Mouse (Mus musculus) brain, adult 2 months (tissue): ENCODE results near the gene Kifc1.

Experiments
- DNase-seq: peaks from one replicate; pipeline ENCODE4 v3.0.0; 2011; ENCODE audit warnings: low read depth, low spot score

Kifc1 gene

GRCm38 (mm10) chr17:33890533-33891059 lies at the start of gene Kifc1:
Gene Kifc1 (minus strand): TSS chr17:33890661.
- DNase-seq: peak; percentile 100

GRCm38 (mm10) chr17:33938783-33939182 lies 48.3 kb upstream of the Kifc1 start:
- no peak for DNase-seq

GRCm38 (mm10) chr17:33936993-33937392 lies 46.5 kb upstream of the Kifc1 start:
- no peak for DNase-seq

GRCm38 (mm10) chr17:33935422-33936055 lies 45.1 kb upstream of the Kifc1 start:
- no peak for DNase-seq

- DNase-seq: no peak
Measured at GRCm38 (mm10) chr17:33932970-33933369, 42.5 kb upstream of the Kifc1 start.

GRCm38 (mm10) chr17:33932448-33932847 lies 42.0 kb upstream of the Kifc1 start:
- no peak for DNase-seq

GRCm38 (mm10) chr17:33931947-33932346 lies 41.5 kb upstream of the Kifc1 start:
- no peak for DNase-seq

- no peak for DNase-seq
Measured at GRCm38 (mm10) chr17:33931159-33931866, 40.9 kb upstream of the Kifc1 start.

GRCm38 (mm10) chr17:33930280-33931158 lies 40.1 kb upstream of the Kifc1 start:
- DNase-seq: peak; percentile 87

GRCm38 (mm10) chr17:33929371-33930279 lies 39.2 kb upstream of the Kifc1 start, which contains the start of gene Rgl2:
Gene Rgl2 (plus strand): TSS chr17:33929543.
- DNase-seq: peak; percentile 97

GRCm38 (mm10) chr17:33928251-33928947 lies 37.9 kb upstream of the Kifc1 start:
- DNase-seq: no peak

- no peak for DNase-seq
Measured at GRCm38 (mm10) chr17:33926207-33926932, 35.9 kb upstream of the Kifc1 start.

GRCm38 (mm10) chr17:33925406-33926116 lies 35.1 kb upstream of the Kifc1 start:
- DNase-seq: no peak

GRCm38 (mm10) chr17:33924577-33925283 lies 34.3 kb upstream of the Kifc1 start:
- peak; percentile 41 for DNase-seq

- DNase-seq: no peak
Measured at GRCm38 (mm10) chr17:33921361-33921760, 30.9 kb upstream of the Kifc1 start.

- peak; percentile 92 for DNase-seq
Measured at GRCm38 (mm10) chr17:33920282-33921097, 30.0 kb upstream of the Kifc1 start.
